Mouse (Mus musculus) bone marrow, adult 2 months (tissue): ENCODE measurements around the gene Ranbp1. TPM values are rescaled to one million over a fixed set of nuclear protein-coding genes. Genes with fewer than 3 reads are reported as not detected.
"Not testable (repeated sequence)": the region's sequence is repeated elsewhere in the genome, so short reads cannot be mapped to it uniquely, and the experiment has no call there.

Experiments
- H3K27ac ChIP-seq: fragments of 200-500 bp; 2 replicates; pipeline ENCODE4 v1.5.1; 2012; ENCODE audit warnings: low read depth, mild to moderate bottlenecking, control low read depth, inconsistent platforms, low read length; ENCODE audit not compliant: control insufficient read depth, poor library complexity, insufficient read depth
- H3K4me1 ChIP-seq: fragments of 200-500 bp; 2 replicates; pipeline ENCODE4 v1.6.1; 2011; ENCODE audit warnings: low read length; ENCODE audit not compliant: control insufficient read depth, insufficient read depth
- H3K4me3 ChIP-seq: fragments of 200-500 bp; replicated peaks from 2 replicates; pipeline ENCODE3; 2011; ENCODE audit warnings: mild to moderate bottlenecking, low read depth, low read length, control low read depth; ENCODE audit not compliant: control insufficient read depth
- CTCF ChIP-seq: fragments of 200-500 bp; IDR thresholded peaks from 2 replicates; pipeline ENCODE4 v1.5.1; 2011; ENCODE audit warnings: low read length, control low read depth; ENCODE audit not compliant: control insufficient read depth, insufficient read depth
- POLR2A ChIP-seq: fragments of 200-500 bp; IDR thresholded peaks from 2 replicates; pipeline ENCODE4 v1.6.1; 2011; ENCODE audit warnings: low read depth, mild to moderate bottlenecking, control low read depth, low read length, borderline replicate concordance; ENCODE audit not compliant: control insufficient read depth
- WGBS: fragments of 180-500 bp; shearing (Covaris S2); methylation state at CpG from one replicate; pipeline ENCODE4 v1.1.7; 2018; 5-methylcytosine and 5-hydroxymethylcytosine counted together
- polyA plus RNA-seq: library from polyadenylated mRNA; stranded (reverse); fragments of >200 nt; gene quantifications from 2 replicates; pipeline ENCODE4 v1.2.4, GENCODE M21; 2011; ENCODE audit warnings: low replicate concordance; ENCODE audit not compliant: missing spikeins, insufficient read depth, insufficient read length

The Ranbp1 gene
- polyA plus RNA-seq = 90.1 and 125 TPM in 2 replicates

- TF ChIP-seq CTCF = no peak
- peak; percentile 94; the same call in 1 of the 2 replicates for TF ChIP-seq POLR2A
- peaks cover 5% of the 10 kb centered on the region for H3K4me1 ChIP-seq
- H3K27ac ChIP-seq = peak within 1 kb of the TSS; percentile 84
- WGBS = under 1% methylated on average over 102 of the region's 102 CpGs
- H3K4me3 ChIP-seq = peak within 1 kb of the TSS; percentile 100
Observed at GRCm38 (mm10) chr16:18248433-18249363, at the start of gene Ranbp1, which contains the start of gene Trmt2a. TSS of gene Ranbp1 (minus strand) at chr16:18248732. TSS of gene Trmt2a (plus strand) at chr16:18248679.

GRCm38 (mm10) chr16:18289614-18290013, 41.1 kb upstream of the Ranbp1 start:
- under 1% methylated on average over 10 of the region's 10 CpGs for WGBS
- Histone ChIP-seq H3K27ac (peak overlapping the region; percentile 59), H3K4me3 (peak overlapping the region; percentile 50)
- not testable (repeated sequence) for H3K4me1 ChIP-seq

GRCm38 (mm10) chr16:18289067-18289588, 40.6 kb upstream of the Ranbp1 start, which contains the start of gene Dgcr8:
TSS of gene Dgcr8 (minus strand) at chr16:18289246.
- WGBS = under 1% methylated on average over 70 of the region's 71 CpGs
- Histone ChIP-seq H3K4me3 (peak within 1 kb of the TSS; percentile 98), H3K4me1 (peaks cover 2% of the 10 kb centered on the region), H3K27ac (peak within 1 kb of the TSS; percentile 93)
- TF ChIP-seq CTCF (no peak), POLR2A (peak; percentile 51; the same call in 1 of the 2 replicates)

GRCm38 (mm10) chr16:18288581-18289061, 40.1 kb upstream of the Ranbp1 start:
- TF ChIP-seq POLR2A (no peak), CTCF (no peak)
- H3K27ac ChIP-seq = peak overlapping the region; percentile 93
- under 1% methylated on average over 30 of the region's 31 CpGs for WGBS

GRCm38 (mm10) chr16:18288166-18288565, 39.6 kb upstream of the Ranbp1 start:
- TF ChIP-seq POLR2A (no peak), CTCF (no peak)
- H3K4me1 ChIP-seq = peaks cover 2% of the 10 kb centered on the region
- H3K27ac ChIP-seq = no peak overlapping the region; the same call in 1 of the 2 replicates
- 3% methylated on average over 4 of the region's 4 CpGs for WGBS
- peak overlapping the region; percentile 98 for H3K4me3 ChIP-seq

More at GRCm38 (mm10) chr16:18288581-18289061, 40.1 kb upstream of the Ranbp1 start:
- H3K4me3 ChIP-seq = peak overlapping the region; percentile 98
- peaks cover 2% of the 10 kb centered on the region for H3K4me1 ChIP-seq

- no peak for TF ChIP-seq CTCF
- no peak for TF ChIP-seq POLR2A
- 92% methylated on average over 2 of the region's 2 CpGs for WGBS
Observed at GRCm38 (mm10) chr16:18275166-18275565, 26.6 kb upstream of the Ranbp1 start.

GRCm38 (mm10) chr16:18268182-18268581, 19.6 kb upstream of the Ranbp1 start:
- no peaks in the 10 kb centered on the region for H3K4me1 ChIP-seq
- no peak for TF ChIP-seq CTCF
- no peak for TF ChIP-seq POLR2A
- no peak overlapping the region for H3K4me3 ChIP-seq
- H3K27ac ChIP-seq = no peak overlapping the region
- WGBS = 92% methylated on average over 5 of the region's 5 CpGs

More at GRCm38 (mm10) chr16:18275166-18275565, 26.6 kb upstream of the Ranbp1 start:
- H3K27ac ChIP-seq = no peak overlapping the region
- H3K4me3 ChIP-seq = no peak overlapping the region
- no peaks in the 10 kb centered on the region for H3K4me1 ChIP-seq

GRCm38 (mm10) chr16:18265024-18265423, 16.5 kb upstream of the Ranbp1 start:
- Histone ChIP-seq H3K27ac (no peak overlapping the region), H3K4me1 (no peaks in the 10 kb centered on the region), H3K4me3 (no peak overlapping the region)
- TF ChIP-seq CTCF = no peak
- TF ChIP-seq POLR2A = no peak
- 91% methylated on average over 2 of the region's 2 CpGs for WGBS
